Mouse (Mus musculus) telencephalon, adult 2 months (tissue): Measurements from ENCODE around the gene Tmem25.
"Not testable (repeated sequence)": the region's sequence is repeated elsewhere in the genome, so short reads cannot be mapped to it uniquely, and the experiment has no call there.

Experiments
- DNase-seq: peaks from one replicate; pipeline ENCODE4 v3.0.0-alpha.2; 2011; ENCODE audit warnings: low read depth, low spot score

Tmem25 gene

DNA sequence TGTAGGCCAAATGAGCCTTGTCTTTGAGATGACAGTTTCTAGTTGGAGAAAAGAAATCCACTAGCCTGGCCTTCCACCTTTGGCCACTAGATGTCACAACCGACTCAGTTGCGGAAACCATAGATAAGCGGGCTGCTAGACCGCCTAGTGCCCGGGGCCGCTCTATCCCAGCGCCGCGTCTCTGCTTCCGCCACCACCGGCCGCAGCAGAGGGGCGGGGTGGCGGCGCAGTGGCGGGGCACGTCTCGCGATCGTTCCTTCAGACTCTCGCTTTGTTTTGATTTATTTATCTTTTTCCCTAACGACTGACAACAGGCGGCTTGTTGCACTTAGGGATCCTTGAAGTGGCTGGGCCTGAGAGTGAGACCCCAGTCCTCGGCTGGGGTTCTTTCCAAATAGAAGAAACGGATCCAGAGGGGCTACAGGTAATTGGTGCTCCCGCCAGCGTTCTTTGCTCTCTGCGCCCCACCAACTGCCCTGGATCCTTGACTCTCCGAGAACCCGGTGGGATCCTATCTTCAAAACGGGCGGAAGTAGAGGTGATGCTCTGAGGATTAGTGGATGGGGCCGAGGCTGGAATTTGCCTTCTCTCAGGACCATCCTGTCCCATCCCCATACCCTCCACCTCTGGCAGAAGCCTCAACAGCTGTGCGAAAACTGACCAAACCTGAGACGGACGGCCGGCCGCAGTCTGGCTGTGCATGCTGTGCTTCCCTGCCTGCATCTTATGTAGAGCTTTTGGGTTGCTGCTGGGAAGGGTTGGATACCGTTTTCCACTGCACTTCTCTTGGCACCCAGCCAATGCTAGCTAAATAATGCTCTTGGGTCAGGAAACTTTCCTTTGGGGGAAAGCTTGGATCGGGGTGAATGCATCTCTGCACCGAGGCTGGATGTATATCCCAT is 26.1 kb downstream of the Tmem25 start:
- peak; percentile 91 for DNase-seq

DNA sequence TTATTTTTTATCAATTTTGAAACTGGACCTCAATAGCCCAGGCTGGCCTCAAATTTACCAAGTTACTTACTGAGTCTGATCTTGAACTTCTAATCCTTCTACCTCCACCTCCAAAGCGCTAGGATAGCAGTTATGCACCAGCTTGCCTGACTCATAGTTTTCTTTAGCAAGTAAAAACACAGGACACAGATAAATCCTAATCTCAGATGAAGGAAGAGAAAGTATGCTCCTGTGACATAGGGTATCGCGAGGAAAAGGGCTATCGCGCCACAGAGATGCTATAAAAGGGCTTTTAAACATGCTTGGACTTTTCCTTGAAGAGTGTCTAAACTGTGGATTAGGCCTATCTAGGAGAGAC is 26.7 kb downstream of the Tmem25 start:
- DNase-seq, result no peak

DNA sequence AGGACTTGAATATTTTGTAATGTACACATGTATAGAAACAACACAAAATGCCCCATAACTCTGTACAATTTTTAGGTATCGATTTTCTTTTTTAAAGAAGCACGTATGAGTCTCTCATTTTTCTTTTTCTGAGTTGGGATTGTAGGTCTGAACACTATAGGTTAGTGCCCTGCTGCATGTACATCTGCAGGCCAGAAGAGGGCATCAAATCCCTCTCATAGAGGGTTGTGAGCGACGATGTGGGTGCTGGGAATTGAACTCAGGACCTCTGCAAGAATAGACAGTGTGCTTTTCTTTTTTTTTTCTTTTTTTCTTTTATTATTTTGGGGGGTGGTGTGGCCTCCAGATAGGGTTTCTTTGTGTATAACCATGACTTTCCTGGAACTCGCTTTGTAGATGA is 27.7 kb downstream of the Tmem25 start:
- no peak for DNase-seq

DNA sequence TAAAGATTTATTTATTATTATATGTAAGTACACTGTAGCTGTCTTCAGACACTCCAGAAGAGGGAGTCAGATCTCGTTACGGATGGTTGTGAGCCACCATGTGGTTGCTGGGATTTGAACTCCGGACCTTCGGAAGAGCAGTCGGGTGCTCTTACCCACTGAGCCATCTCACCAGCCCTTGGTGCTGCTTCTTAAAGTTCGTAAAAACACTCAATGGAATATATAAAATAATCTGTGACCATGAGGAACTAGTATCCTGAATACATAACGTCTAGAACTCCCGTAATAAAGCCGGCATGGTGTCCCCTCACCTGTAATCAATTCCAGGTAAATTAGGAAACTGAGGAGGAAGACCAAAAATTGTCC is 31.1 kb downstream of the Tmem25 start:
- not testable (repeated sequence) for DNase-seq

DNA sequence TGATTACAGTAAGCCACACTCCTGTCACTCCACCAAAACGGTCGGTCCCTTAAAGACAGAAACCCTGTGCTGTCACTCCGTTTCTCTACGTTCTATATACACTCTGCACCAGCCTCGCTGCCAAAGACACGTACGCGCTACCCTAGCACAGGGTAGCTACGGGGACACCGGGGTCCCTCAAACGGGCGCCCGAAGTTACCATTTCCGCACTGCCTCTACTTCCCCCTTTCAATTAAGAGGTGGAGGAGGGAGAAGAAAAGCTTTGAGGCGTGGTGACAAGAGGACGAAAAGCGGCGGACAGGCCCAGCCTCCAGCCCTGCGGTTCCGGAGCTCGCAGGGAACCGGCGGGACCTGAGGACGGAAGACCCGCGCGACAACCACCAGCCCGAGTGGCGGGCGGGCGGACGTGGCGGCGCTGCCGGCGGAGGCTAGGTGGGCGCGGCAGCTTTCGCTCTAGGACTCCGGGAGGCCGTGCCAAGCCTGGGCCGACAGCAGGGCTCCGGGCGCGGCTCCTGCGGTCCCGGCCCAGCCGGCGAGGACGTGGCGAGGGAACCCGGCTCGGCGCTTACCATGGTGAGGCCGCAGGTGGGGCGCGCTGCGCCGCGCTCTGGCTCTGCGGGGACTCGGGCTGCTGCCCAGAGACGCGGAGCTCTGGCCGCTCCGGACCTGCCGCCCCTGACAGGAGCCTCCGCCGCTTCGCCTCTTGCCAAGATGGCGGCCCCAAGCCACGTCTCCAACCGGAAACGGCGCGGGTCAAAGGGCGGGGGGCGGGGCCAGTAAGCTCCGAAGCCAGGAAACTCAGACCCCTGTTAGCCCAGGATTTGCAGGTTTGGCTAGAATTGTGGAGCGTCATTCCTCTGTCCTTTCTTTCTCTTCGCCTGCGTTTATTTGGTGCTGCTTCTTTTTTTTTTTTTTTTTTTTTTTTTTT is 31.7 kb downstream of the Tmem25 start, which contains the start of the genes Arcn1 and Ift46:
Gene Arcn1 (minus strand): TSS at position 745 of the 928 bp plus-strand sequence.
Gene Ift46 (plus strand): TSS at position 808 of the 928 bp plus-strand sequence.
- peak; percentile 84 for DNase-seq

DNA sequence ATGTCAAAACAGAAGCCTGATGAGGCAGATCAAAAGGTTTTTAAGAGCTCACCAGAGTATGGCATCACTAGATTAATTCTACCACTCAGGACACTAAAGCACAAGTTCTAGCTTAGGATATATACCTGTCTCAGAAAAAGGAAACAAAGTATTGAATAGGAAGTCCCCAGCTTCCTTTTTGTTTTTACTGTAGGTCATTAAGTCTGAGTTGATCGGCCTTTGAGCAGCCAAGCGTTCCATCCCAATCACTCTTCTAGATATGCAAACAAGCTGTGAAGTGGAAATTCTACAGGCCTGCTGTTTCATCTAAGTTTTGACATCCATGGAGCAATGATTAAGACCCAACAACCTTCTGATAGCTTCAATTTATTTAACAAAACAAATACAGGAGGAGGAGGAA is 38.2 kb downstream of the Tmem25 start:
- DNase-seq, result no peak

DNA sequence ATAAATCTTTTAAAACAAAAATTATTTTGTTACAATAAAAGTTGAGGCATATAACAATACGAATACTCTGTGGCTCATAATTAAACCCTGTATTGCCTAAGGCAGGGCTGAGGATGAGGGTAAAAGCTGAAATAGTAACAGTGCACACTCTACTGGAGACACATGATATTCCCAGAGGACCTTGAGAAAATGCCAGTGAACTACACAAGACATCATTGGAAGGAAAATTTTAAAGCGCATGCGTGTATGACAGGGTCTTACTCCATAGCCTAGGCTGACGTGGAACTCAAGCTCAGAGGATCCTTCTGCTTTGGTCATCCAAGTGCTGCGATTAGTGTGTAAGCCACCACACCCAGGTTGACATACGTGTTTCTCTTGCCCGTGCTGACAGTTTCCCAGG is 50.6 kb downstream of the Tmem25 start:
- no peak for DNase-seq

DNA sequence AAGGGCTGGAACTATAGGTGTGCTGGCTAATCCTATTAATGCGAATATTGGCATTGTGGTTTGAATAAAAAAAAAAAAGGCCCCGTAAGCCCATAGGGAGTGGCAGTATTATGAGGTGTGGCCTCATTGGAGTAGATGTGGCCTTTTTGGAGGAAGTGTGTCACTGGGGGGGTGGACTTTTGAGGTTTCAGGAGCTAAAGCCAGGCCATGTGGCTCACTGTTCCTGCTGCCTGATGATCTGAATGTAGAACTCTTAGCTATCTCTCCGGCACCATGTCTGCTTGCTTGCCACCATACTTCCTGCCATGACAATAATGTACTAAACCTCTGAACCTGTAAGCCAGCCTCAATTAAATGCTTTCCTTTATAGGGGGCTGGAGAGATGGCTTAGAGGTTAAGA is 51.8 kb downstream of the Tmem25 start:
- DNase-seq, result no peak

DNA sequence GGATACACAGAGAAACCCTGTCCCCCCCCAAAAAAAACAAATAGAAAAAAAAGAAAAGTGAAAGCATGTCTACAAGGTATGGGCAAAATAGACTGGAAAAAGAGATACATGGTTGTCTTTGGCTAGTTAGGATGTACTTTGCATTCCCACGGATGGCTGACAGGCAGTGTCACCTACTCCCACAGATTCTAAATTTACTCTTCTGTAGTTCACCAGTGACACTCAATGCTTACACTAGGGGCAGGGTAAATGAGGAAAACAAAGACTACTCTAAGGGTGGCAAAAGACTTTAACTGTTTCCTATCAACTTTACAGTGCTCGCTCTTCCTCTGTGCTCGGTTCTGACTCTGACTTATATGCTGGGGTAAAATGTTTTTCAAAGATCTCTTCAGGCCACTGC is 52.4 kb downstream of the Tmem25 start:
- no peak for DNase-seq

DNA sequence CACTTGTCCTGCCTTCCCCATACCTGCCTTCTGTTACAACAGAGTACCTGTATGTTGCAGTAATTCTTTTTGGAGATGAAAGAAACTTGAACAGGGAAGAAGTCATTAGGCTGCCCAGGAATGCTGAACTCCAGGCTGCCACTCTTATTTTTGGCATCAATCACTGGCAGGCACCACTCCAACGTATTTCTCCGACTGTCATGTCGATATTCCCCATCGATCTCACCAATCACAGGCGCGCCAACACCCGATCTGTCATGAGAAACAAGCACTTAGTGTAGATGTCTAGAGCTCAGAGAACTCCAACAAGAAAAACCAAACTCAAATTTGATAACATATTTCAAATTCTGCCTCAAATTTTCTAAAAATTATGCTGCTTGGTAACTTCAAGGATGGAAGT is 53.7 kb downstream of the Tmem25 start:
- no peak for DNase-seq
